Mouse (Mus musculus) layer of hippocampus, postnatal 14 days (tissue): ENCODE results near the gene Gucy1b1. TPM values are rescaled to one million over a fixed set of nuclear protein-coding genes. Genes with fewer than 3 reads are reported as not detected.

Experiments
- DNase-seq, 2 experiments: peaks; one replicate each; pipeline ENCODE4 v3.0.0; 2021 to 2022; ENCODE audit warnings: low spot score in 2 of 2, mixed read lengths in 1 of 2
- microRNA-seq, 2 experiments: library from miRNA; unstranded; fragments of <30 nt; microRNA quantifications; one replicate each; pipeline ENCODE4 v1.2.0; 2021
- total RNA-seq, 2 experiments: library from RNA; stranded (reverse); gene quantifications; 2 replicates each; pipeline ENCODE4 v1.2.3; 2021

Gucy1b1 gene
- total RNA-seq, 2 experiments from 2014 or later: 103 to 108 TPM

GRCm38 (mm10) chr3:82036262-82037044 lies 38.0 kb downstream of the Gucy1b1 start:
- no peak for DNase-seq

DNA sequence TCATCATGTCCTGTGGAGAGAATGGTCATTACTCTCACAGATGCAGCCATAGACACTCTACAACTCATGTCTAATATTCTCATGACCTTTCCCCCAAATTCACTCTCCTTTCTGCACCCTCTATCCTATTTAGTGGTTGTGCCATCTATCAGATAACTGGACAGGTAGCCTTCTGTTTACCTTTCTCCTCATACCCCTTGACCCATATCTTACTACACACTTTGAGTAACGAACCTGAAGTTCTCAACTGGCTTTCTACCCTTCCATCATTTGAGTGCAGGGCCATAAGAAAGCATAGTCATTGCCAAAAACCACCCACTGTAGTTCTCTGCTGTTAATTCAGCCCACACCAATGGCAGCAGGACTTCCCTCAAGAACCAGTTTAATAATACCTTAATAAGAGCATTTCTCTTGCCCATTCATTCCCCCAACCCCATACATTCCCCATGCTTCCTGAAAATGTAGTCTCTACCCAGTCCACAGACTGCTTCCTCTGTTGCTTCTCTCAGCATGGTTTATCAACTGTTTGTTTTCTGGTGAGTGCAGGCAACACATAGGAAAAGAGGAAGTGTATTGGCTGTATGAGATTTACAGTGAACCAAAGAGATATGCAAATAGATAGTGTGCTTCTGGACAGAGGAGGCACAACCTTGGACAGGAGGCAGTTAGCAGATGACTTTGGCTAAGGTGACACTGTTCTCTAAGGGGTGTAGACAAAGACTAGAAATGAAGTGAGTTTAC lies 44.3 kb downstream of the Gucy1b1 start:
- no peak for DNase-seq

- DNase-seq: peak in 1 of 2 experiments; percentile 60
Measured at GRCm38 (mm10) chr3:82029229-82029628, 45.3 kb downstream of the Gucy1b1 start.

GRCm38 (mm10) chr3:82027286-82027685 lies 47.2 kb downstream of the Gucy1b1 start:
- no peak for DNase-seq

GRCm38 (mm10) chr3:82023065-82023464 lies 51.4 kb downstream of the Gucy1b1 start:
- DNase-seq: no peak

- no peak for DNase-seq
Measured at GRCm38 (mm10) chr3:82022421-82022920, 52.0 kb downstream of the Gucy1b1 start.

DNA sequence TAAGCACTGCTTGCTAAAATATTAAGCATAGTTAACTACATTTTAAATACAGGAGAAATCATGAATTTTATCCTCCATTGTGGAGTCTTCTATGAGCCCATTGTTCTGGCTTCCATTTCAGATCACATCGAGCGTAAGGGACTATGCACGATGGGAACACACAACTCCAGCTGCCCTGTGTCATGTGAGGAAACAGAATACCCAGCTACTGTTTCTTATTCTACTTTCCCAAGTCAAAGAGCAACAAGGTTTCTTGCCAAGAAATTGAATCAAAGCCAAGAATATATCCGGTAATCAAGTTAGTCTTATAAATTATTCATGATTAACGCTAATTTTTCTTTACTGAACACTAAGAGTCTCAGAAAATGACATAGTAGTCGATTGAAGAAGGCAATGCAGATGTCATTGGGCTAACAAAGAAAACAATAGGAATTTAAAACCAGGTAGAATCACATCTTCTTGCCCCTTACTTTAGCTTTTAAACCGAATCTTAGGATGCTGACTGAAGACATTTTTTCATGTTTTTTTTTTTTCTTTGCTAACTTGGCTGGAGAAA lies 60.3 kb downstream of the Gucy1b1 start:
- DNase-seq: no peak

GRCm38 (mm10) chr3:82007002-82007401 lies 67.5 kb downstream of the Gucy1b1 start:
- no peak for DNase-seq

DNA sequence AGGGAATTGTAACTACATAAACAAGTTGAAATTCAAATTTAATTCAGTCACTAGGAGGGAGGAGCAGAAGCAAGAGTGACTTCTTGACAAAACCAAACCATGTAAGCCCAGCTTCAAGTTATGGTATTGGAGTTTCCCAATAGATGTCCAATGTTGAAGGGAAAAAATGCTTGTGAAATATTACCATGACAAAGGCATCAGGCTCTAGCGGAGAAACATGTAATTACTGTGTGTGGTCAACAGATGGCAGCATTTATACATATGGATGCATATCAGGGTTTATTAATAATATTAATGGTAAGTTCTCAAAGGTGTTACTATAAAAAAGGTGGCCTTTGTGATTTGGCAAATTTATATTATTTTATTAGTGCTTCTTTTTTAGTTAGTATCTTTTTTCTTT lies 78.5 kb downstream of the Gucy1b1 start:
- DNase-seq: peak in 1 of 2 experiments; percentile 79

GRCm38 (mm10) chr3:81995371-81995770 lies 79.1 kb downstream of the Gucy1b1 start:
- DNase-seq: no peak

DNA sequence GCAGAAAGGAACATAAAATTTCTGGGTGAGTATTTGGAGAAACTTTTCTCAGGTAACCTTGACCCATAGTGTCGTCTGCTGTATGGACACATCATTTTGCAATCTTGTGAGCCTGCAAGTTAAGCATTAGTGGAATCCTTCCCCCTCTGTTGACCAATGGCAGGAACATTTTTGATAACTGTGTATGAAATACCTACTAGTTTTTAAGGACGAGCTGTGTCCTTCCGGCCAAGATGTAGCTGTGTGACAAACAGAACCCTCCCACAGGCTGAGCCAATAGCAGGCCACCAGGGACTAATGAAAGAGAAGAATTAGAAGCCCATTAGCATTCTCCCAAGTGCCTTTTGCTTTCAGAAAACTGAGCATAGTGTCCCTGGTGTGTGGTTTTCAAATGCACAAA lies 84.0 kb downstream of the Gucy1b1 start:
- DNase-seq: no peak

GRCm38 (mm10) chr3:81989692-81990141 lies 84.8 kb downstream of the Gucy1b1 start:
- no peak for DNase-seq

DNA sequence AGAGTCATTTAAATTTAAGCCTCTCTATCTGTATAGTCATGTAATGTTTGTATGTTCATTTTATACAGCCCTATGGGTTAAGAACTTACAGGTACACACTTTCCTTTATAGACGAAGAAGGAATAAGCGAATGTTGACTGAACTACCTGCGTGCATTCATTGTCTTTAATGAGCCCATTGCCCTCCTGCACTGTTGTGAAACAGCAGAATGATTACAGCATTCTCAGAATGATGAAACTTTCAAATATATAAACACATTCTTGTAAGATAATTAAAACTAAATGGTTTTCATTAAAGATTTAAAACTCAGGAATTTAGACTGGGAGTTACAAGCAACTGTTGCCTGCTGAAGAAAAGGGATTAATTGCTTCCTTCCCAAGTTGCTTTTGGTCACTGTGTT lies 86.9 kb downstream of the Gucy1b1 start:
- no peak for DNase-seq

DNA sequence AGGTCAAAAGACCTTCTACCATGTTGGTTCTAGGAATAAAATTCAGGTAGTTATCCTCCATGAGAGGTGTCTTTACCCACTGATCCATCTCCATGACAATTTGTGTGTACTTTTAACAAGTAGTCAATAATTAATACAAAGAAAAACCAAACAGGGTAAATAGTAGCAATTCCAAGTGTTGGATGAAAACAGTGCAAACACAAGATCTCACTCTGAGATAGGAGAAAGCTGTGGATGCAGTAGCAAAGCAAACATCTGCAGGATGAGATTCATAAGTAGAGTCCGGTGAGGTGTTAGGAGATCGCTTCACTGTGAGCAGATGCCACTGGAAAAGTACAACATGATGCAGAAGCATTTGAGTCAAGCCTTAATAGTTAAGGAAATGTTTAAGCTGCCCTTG lies 88.4 kb downstream of the Gucy1b1 start:
- DNase-seq: no peak

DNA sequence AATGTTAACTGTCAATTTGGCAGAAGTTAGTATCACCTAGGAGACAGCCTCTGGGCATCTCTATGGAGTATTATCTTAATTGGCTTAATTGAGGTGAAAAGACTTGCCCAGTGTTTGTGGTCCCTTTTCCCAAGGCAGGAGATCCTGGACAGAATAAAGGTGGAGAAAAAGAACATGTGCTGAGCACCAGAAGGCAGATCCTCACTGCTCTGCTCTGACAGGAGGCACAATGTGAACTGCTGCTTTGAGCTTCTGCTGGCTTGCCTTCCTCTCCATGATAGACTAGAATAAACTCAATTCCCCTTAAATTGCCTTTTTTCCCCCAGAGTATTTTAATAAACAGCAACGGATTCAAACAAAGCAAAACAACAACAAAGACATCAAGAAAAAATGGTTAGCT lies 89.4 kb downstream of the Gucy1b1 start:
- peak in 1 of 2 experiments; percentile 51 for DNase-seq

DNA sequence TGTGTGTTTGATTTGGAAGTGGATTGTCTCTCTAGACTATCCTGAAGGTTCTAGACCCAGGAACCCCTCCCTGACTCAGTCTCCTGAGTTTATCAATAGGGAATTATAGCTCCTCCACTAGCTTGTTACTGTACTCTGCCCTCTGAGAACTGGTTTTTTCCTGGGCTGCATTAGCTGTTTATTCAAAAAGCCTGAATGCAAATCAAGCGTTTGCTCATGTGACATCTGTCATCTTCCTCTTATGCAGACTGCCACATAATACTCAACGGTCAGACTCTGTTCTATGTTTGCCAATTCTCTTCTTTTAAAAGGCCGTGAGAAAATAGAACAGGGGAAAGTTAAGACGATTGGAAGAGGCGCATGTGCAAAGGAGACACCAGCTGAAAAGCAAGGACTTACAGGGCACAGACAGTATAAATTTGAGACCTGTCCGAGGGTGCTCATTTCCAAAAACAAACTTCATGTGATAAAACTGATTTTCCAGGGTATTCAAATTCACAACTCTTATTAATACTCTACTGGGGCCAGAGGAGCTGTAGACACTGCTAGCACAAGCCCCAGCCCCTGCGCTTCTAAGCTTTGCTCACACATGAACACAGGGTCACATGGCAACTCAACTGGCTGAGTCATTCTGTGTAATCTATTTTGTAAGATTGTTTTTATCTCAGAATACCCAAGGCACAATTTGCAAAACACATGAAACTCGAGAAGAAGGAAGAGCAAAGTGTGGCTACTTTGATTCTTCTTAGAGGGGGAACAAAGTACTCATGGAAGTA lies 91.2 kb downstream of the Gucy1b1 start:
- DNase-seq: no peak

Small RNA genes lying within 50 kb of the gene (microRNA-seq; reads per million reads assigned to microRNA genes)
- gene Mir7010: 0.28 to 0.45 reads per million in 2 experiments

Other genes starting within 250 kb of the Gucy1b1 start
- gene Ctso, start 142.1 kb downstream of the Gucy1b1 start, total RNA-seq: 10 to 100 TPM; 16.8 to 18.4 TPM
- gene Tdo2, start 98.5 kb downstream of the Gucy1b1 start, total RNA-seq: 10 to 100 TPM in 1 of 2 experiments, 1 to 10 TPM in 1; 9.8 to 10.6 TPM
- gene Asic5, start 92.4 kb downstream of the Gucy1b1 start, total RNA-seq: not detected
- 10 to 100 TPM; 22.1 to 23.8 TPM for gene Gucy1a1, start 71.1 kb upstream of the Gucy1b1 start, total RNA-seq